Mouse (Mus musculus): ENCODE results near the gene Bscl2. TPM values are rescaled to one million over a fixed set of nuclear protein-coding genes. Genes with fewer than 3 reads are reported as not detected.

The Bscl2 gene
- polyA plus RNA-seq, 1 experiment from 2014 or later: 5.8 TPM

Other genes starting within 250 kb of the Bscl2 start
- gene Slc22a8, start 246.2 kb upstream of the Bscl2 start, polyA plus RNA-seq (2014; fragmentation: Illumina TruSeq; extraction: RNeasy Lipid Tissue Mini Kit (QIAGEN cat#74804); ENCODE audit: low replicate concordance): not detected
- gene Slc22a6, start 219.4 kb upstream of the Bscl2 start, polyA plus RNA-seq (2014; fragmentation: Illumina TruSeq; extraction: RNeasy Lipid Tissue Mini Kit (QIAGEN cat#74804); ENCODE audit: low replicate concordance): not detected
- 0.15 TPM for gene Chrm1, start 173.7 kb upstream of the Bscl2 start, polyA plus RNA-seq (2014; fragmentation: Illumina TruSeq; extraction: RNeasy Lipid Tissue Mini Kit (QIAGEN cat#74804); ENCODE audit: low replicate concordance)
- 206 TPM for gene Slc3a2, start 114.1 kb upstream of the Bscl2 start, polyA plus RNA-seq (2014; fragmentation: Illumina TruSeq; extraction: RNeasy Lipid Tissue Mini Kit (QIAGEN cat#74804); ENCODE audit: low replicate concordance)
- gene Wdr74, start 101.6 kb upstream of the Bscl2 start, polyA plus RNA-seq (2014; fragmentation: Illumina TruSeq; extraction: RNeasy Lipid Tissue Mini Kit (QIAGEN cat#74804); ENCODE audit: low replicate concordance): 3.9 TPM
- not detected for gene 1700092M07Rik, start 96.7 kb upstream of the Bscl2 start, polyA plus RNA-seq (2014; fragmentation: Illumina TruSeq; extraction: RNeasy Lipid Tissue Mini Kit (QIAGEN cat#74804); ENCODE audit: low replicate concordance)
- gene Stx5a, start 96.1 kb upstream of the Bscl2 start, polyA plus RNA-seq (2014; fragmentation: Illumina TruSeq; extraction: RNeasy Lipid Tissue Mini Kit (QIAGEN cat#74804); ENCODE audit: low replicate concordance): 85.9 TPM
- 75.6 TPM for gene Nxf1, start 80.4 kb upstream of the Bscl2 start, polyA plus RNA-seq (2014; fragmentation: Illumina TruSeq; extraction: RNeasy Lipid Tissue Mini Kit (QIAGEN cat#74804); ENCODE audit: low replicate concordance)
- 15.3 TPM for gene Tmem223, start 66.5 kb upstream of the Bscl2 start, polyA plus RNA-seq (2014; fragmentation: Illumina TruSeq; extraction: RNeasy Lipid Tissue Mini Kit (QIAGEN cat#74804); ENCODE audit: low replicate concordance)
- 32.6 TPM for gene Tmem179b, start 63.0 kb upstream of the Bscl2 start, polyA plus RNA-seq (2014; fragmentation: Illumina TruSeq; extraction: RNeasy Lipid Tissue Mini Kit (QIAGEN cat#74804); ENCODE audit: low replicate concordance)
- not detected for gene Taf6l, start 51.0 kb upstream of the Bscl2 start, polyA plus RNA-seq (2014; fragmentation: Illumina TruSeq; extraction: RNeasy Lipid Tissue Mini Kit (QIAGEN cat#74804); ENCODE audit: low replicate concordance)
- 32.5 TPM for gene Polr2g, start 38.9 kb upstream of the Bscl2 start, polyA plus RNA-seq (2014; fragmentation: Illumina TruSeq; extraction: RNeasy Lipid Tissue Mini Kit (QIAGEN cat#74804); ENCODE audit: low replicate concordance)
- not detected for gene Zbtb3, start 34.9 kb upstream of the Bscl2 start, polyA plus RNA-seq (2014; fragmentation: Illumina TruSeq; extraction: RNeasy Lipid Tissue Mini Kit (QIAGEN cat#74804); ENCODE audit: low replicate concordance)
- 99.3 TPM for gene Ttc9c, start 18.1 kb upstream of the Bscl2 start, polyA plus RNA-seq (2014; fragmentation: Illumina TruSeq; extraction: RNeasy Lipid Tissue Mini Kit (QIAGEN cat#74804); ENCODE audit: low replicate concordance)
- 130 TPM for gene Hnrnpul2, start 17.5 kb upstream of the Bscl2 start, polyA plus RNA-seq (2014; fragmentation: Illumina TruSeq; extraction: RNeasy Lipid Tissue Mini Kit (QIAGEN cat#74804); ENCODE audit: low replicate concordance)
- 1.2 TPM for gene AC129217.1, start 7.7 kb upstream of the Bscl2 start, polyA plus RNA-seq (2014; fragmentation: Illumina TruSeq; extraction: RNeasy Lipid Tissue Mini Kit (QIAGEN cat#74804); ENCODE audit: low replicate concordance)
- not detected for gene Gng3, start 1.7 kb downstream of the Bscl2 start, polyA plus RNA-seq (2014; fragmentation: Illumina TruSeq; extraction: RNeasy Lipid Tissue Mini Kit (QIAGEN cat#74804); ENCODE audit: low replicate concordance)
- gene Lrrn4cl, start 13.3 kb downstream of the Bscl2 start, polyA plus RNA-seq (2014; fragmentation: Illumina TruSeq; extraction: RNeasy Lipid Tissue Mini Kit (QIAGEN cat#74804); ENCODE audit: low replicate concordance): 0.82 TPM
- 7.1 TPM for gene Ubxn1, start 34.0 kb downstream of the Bscl2 start, polyA plus RNA-seq (2014; fragmentation: Illumina TruSeq; extraction: RNeasy Lipid Tissue Mini Kit (QIAGEN cat#74804); ENCODE audit: low replicate concordance)
- 1.8 TPM for gene Uqcc3, start 43.5 kb downstream of the Bscl2 start, polyA plus RNA-seq (2014; fragmentation: Illumina TruSeq; extraction: RNeasy Lipid Tissue Mini Kit (QIAGEN cat#74804); ENCODE audit: low replicate concordance)
- 49.2 TPM for gene Lbhd1, start 46.3 kb downstream of the Bscl2 start, polyA plus RNA-seq (2014; fragmentation: Illumina TruSeq; extraction: RNeasy Lipid Tissue Mini Kit (QIAGEN cat#74804); ENCODE audit: low replicate concordance)
- gene Gm49403, start 46.5 kb downstream of the Bscl2 start, polyA plus RNA-seq (2014; fragmentation: Illumina TruSeq; extraction: RNeasy Lipid Tissue Mini Kit (QIAGEN cat#74804); ENCODE audit: low replicate concordance): not detected
- gene 1810009A15Rik, start 51.4 kb downstream of the Bscl2 start, polyA plus RNA-seq (2014; fragmentation: Illumina TruSeq; extraction: RNeasy Lipid Tissue Mini Kit (QIAGEN cat#74804); ENCODE audit: low replicate concordance): 12.1 TPM
- not detected for gene Gm49416, start 51.5 kb downstream of the Bscl2 start, polyA plus RNA-seq (2014; fragmentation: Illumina TruSeq; extraction: RNeasy Lipid Tissue Mini Kit (QIAGEN cat#74804); ENCODE audit: low replicate concordance)
- 0.52 TPM for gene Ints5, start 55.5 kb downstream of the Bscl2 start, polyA plus RNA-seq (2014; fragmentation: Illumina TruSeq; extraction: RNeasy Lipid Tissue Mini Kit (QIAGEN cat#74804); ENCODE audit: low replicate concordance)
- gene Ganab, start 60.6 kb downstream of the Bscl2 start, polyA plus RNA-seq (2014; fragmentation: Illumina TruSeq; extraction: RNeasy Lipid Tissue Mini Kit (QIAGEN cat#74804); ENCODE audit: low replicate concordance): 74.1 TPM
- 18.6 TPM for gene B3gat3, start 82.9 kb downstream of the Bscl2 start, polyA plus RNA-seq (2014; fragmentation: Illumina TruSeq; extraction: RNeasy Lipid Tissue Mini Kit (QIAGEN cat#74804); ENCODE audit: low replicate concordance)
- gene Rom1, start 91.9 kb downstream of the Bscl2 start, polyA plus RNA-seq (2014; fragmentation: Illumina TruSeq; extraction: RNeasy Lipid Tissue Mini Kit (QIAGEN cat#74804); ENCODE audit: low replicate concordance): not detected
- 1.5 TPM for gene Eml3, start 92.1 kb downstream of the Bscl2 start, polyA plus RNA-seq (2014; fragmentation: Illumina TruSeq; extraction: RNeasy Lipid Tissue Mini Kit (QIAGEN cat#74804); ENCODE audit: low replicate concordance)
- 44.1 TPM for gene Mta2, start 104.4 kb downstream of the Bscl2 start, polyA plus RNA-seq (2014; fragmentation: Illumina TruSeq; extraction: RNeasy Lipid Tissue Mini Kit (QIAGEN cat#74804); ENCODE audit: low replicate concordance)
- 2.6 TPM for gene Tut1, start 116.4 kb downstream of the Bscl2 start, polyA plus RNA-seq (2014; fragmentation: Illumina TruSeq; extraction: RNeasy Lipid Tissue Mini Kit (QIAGEN cat#74804); ENCODE audit: low replicate concordance)
- gene Eef1g, start 129.6 kb downstream of the Bscl2 start, polyA plus RNA-seq (2014; fragmentation: Illumina TruSeq; extraction: RNeasy Lipid Tissue Mini Kit (QIAGEN cat#74804); ENCODE audit: low replicate concordance): 38.7 TPM
- 33.7 TPM for gene Ahnak, start 151.8 kb downstream of the Bscl2 start, polyA plus RNA-seq (2014; fragmentation: Illumina TruSeq; extraction: RNeasy Lipid Tissue Mini Kit (QIAGEN cat#74804); ENCODE audit: low replicate concordance)